Mouse (Mus musculus) cerebellum, adult 2 months (tissue): ENCODE results near the gene Opa3. TPM values are rescaled to one million over a fixed set of nuclear protein-coding genes. Genes with fewer than 3 reads are reported as not detected.

ENCODE experiments used
- DNase-seq, 2 experiments: peaks; one replicate each; pipeline ENCODE4 v3.0.0; 2021
- H3K27ac ChIP-seq: fragments of 200-500 bp; 2 replicates; pipeline ENCODE4 v1.5.1; 2012; ENCODE audit warnings: low read length, control low read depth, inconsistent platforms; ENCODE audit not compliant: insufficient read depth
- H3K27me3 ChIP-seq: fragments of 200-500 bp; 2 replicates; pipeline ENCODE4 v1.6.1; 2012; ENCODE audit warnings: inconsistent platforms, mild to moderate bottlenecking, low read length, moderate library complexity; ENCODE audit not compliant: control insufficient read depth, insufficient read depth
- H3K4me1 ChIP-seq: fragments of 200-500 bp; 2 replicates; pipeline ENCODE4 v1.6.1; 2011; ENCODE audit warnings: low read length; ENCODE audit not compliant: control insufficient read depth, insufficient read depth
- H3K4me3 ChIP-seq: fragments of 200-500 bp; replicated peaks from 2 replicates; pipeline ENCODE3; 2011; ENCODE audit warnings: mild to moderate bottlenecking, low read depth, low read length, control low read depth; ENCODE audit not compliant: insufficient read depth
- CTCF ChIP-seq: fragments of 200-500 bp; IDR thresholded peaks from 2 replicates; pipeline ENCODE4 v1.5.1; 2011; ENCODE audit warnings: low read depth, mild to moderate bottlenecking, control low read depth, low read length, moderate library complexity, borderline replicate concordance; ENCODE audit not compliant: insufficient read depth
- POLR2A ChIP-seq: fragments of 200-500 bp; IDR thresholded peaks from 2 replicates; pipeline ENCODE4 v1.6.1; 2011; ENCODE audit warnings: low read length, control low read depth, borderline replicate concordance; ENCODE audit not compliant: insufficient read depth
- WGBS: fragments of 180-500 bp; shearing (Covaris S2); methylation state at CpG from one replicate; pipeline ENCODE4 v1.1.7; 2018; 5-methylcytosine and 5-hydroxymethylcytosine counted together
- polyA plus RNA-seq: library from polyadenylated mRNA; depleted of rRNA; stranded (reverse); fragments of >200 nt; gene quantifications from 2 replicates; pipeline ENCODE4 v1.2.3, GENCODE M21; 2012

The Opa3 gene
- polyA plus RNA-seq, 1 experiment = 40.1 TPM

- TF ChIP-seq POLR2A (no peak), CTCF (peak; percentile 57)
- WGBS = 59% methylated on average over 6 of the region's 6 CpGs
- Histone ChIP-seq H3K4me1 (no peaks in the 10 kb centered on the region), H3K27me3 (no peaks in the 10 kb centered on the region), H3K4me3 (no peak overlapping the region), H3K27ac (no peak overlapping the region)
- peak in 1 of 2 experiments; percentile 37 for DNase-seq
Observed at GRCm38 (mm10) chr7:19196676-19197075, 31.5 kb upstream of the Opa3 start.

GRCm38 (mm10) chr7:19197985-19198384 lies 30.1 kb upstream of the Opa3 start:
- DNase-seq = no peak
- Histone ChIP-seq H3K4me3 (no peak overlapping the region), H3K27ac (no peak overlapping the region), H3K4me1 (no peaks in the 10 kb centered on the region), H3K27me3 (no peaks in the 10 kb centered on the region)
- WGBS = 37% methylated on average over 2 of the region's 2 CpGs
- TF ChIP-seq CTCF (peak; percentile 61), POLR2A (no peak)

DNA sequence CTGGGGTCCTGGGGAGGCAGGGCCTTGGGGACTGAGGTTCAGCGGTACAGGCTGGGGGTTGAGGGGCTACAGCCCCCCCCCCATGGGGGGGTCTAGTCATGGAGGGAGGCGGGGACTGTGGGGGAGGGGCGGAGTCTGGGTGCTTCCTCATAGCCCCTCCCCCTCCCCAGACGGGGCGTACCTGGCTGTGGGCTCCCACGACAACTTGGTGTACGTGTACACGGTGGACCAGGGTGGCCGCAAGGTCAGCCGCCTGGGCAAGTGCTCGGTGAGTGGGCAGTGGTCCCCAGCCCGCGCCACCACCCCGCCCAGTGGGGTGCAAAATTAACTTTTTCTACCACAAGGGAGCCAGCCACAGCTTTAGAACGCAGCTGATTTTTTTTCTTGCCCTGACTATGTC lies 26.5 kb upstream of the Opa3 start:
- 77% methylated on average over 14 of the region's 15 CpGs for WGBS
- Histone ChIP-seq H3K27me3 (no peaks in the 10 kb centered on the region), H3K27ac (no peak overlapping the region), H3K4me3 (no peak overlapping the region), H3K4me1 (no peaks in the 10 kb centered on the region)
- TF ChIP-seq POLR2A (no peak), CTCF (no peak)
- DNase-seq = no peak

- Histone ChIP-seq H3K4me1 (no peaks in the 10 kb centered on the region), H3K27me3 (no peaks in the 10 kb centered on the region), H3K4me3 (no peak overlapping the region), H3K27ac (no peak overlapping the region)
- DNase-seq = no peak
- 61% methylated on average over 15 of the region's 15 CpGs for WGBS
- TF ChIP-seq CTCF = no peak
- TF ChIP-seq POLR2A = no peak
Observed at GRCm38 (mm10) chr7:19202065-19202850, 25.9 kb upstream of the Opa3 start.

- Histone ChIP-seq H3K4me3 (no peak overlapping the region), H3K27me3 (no peaks in the 10 kb centered on the region), H3K27ac (no peak overlapping the region), H3K4me1 (no peaks in the 10 kb centered on the region)
- no peak for DNase-seq
- TF ChIP-seq POLR2A = no peak
- TF ChIP-seq CTCF = no peak
- WGBS = 79% methylated on average over 13 of the region's 13 CpGs
Observed at GRCm38 (mm10) chr7:19208201-19208910, 19.8 kb upstream of the Opa3 start.

GRCm38 (mm10) chr7:19208944-19209472 lies 19.1 kb upstream of the Opa3 start:
- Histone ChIP-seq H3K4me3 (no peak overlapping the region), H3K27ac (no peak overlapping the region), H3K27me3 (no peaks in the 10 kb centered on the region), H3K4me1 (no peaks in the 10 kb centered on the region; the same call in 1 of the 2 replicates)
- WGBS = 48% methylated on average over 7 of the region's 7 CpGs
- DNase-seq = peak; percentile 38 to 43
- TF ChIP-seq POLR2A (no peak), CTCF (peak; percentile 61; the same call in 1 of the 2 replicates)

- no peak overlapping the region for H3K4me3 ChIP-seq
- H3K27me3 ChIP-seq = no peaks in the 10 kb centered on the region
- no peak overlapping the region for H3K27ac ChIP-seq
- WGBS = 78% methylated on average over 4 of the region's 4 CpGs
- H3K4me1 ChIP-seq = no peaks in the 10 kb centered on the region; the same call in 1 of the 2 replicates
- no peak for DNase-seq
- no peak for TF ChIP-seq CTCF
- TF ChIP-seq POLR2A = no peak
Observed at GRCm38 (mm10) chr7:19209494-19209893, 18.6 kb upstream of the Opa3 start.
